Mouse (Mus musculus) cortical plate, adult 2 months (tissue): ENCODE measurements at regions not wholly inside any gene's neighbourhood (a gene's known extent, or its start where the extent isn't known, plus 50 kb on each side); places are given as distances from the start of the nearest gene placed in this dataset.

Source experiments
- H3K27ac ChIP-seq: fragments of 200-500 bp; 2 replicates; pipeline ENCODE4 v1.5.1; 2012; ENCODE audit warnings: low read length, control low read depth, inconsistent platforms; ENCODE audit not compliant: insufficient read depth
- H3K4me1 ChIP-seq: fragments of 200-500 bp; 2 replicates; pipeline ENCODE4 v1.6.1; 2011; ENCODE audit warnings: low read length; ENCODE audit not compliant: control insufficient read depth, insufficient read depth
- H3K4me3 ChIP-seq: fragments of 200-500 bp; 2 replicates; pipeline ENCODE4 v1.5.1; 2011; ENCODE audit warnings: mild to moderate bottlenecking, low read length, control low read depth; ENCODE audit not compliant: insufficient read depth
- CTCF ChIP-seq: fragments of 200-500 bp; IDR thresholded peaks from 2 replicates; pipeline ENCODE4 v1.5.1; 2011; ENCODE audit warnings: mild to moderate bottlenecking, control low read depth, low read length; ENCODE audit not compliant: insufficient read depth; ENCODE audit errors: extremely low read depth
- POLR2A ChIP-seq: fragments of 200-500 bp; IDR thresholded peaks from 2 replicates; pipeline ENCODE4 v1.6.1; 2011; ENCODE audit warnings: mild to moderate bottlenecking, low read length, control low read depth; ENCODE audit not compliant: insufficient read depth; ENCODE audit errors: extremely low read depth

DNA sequence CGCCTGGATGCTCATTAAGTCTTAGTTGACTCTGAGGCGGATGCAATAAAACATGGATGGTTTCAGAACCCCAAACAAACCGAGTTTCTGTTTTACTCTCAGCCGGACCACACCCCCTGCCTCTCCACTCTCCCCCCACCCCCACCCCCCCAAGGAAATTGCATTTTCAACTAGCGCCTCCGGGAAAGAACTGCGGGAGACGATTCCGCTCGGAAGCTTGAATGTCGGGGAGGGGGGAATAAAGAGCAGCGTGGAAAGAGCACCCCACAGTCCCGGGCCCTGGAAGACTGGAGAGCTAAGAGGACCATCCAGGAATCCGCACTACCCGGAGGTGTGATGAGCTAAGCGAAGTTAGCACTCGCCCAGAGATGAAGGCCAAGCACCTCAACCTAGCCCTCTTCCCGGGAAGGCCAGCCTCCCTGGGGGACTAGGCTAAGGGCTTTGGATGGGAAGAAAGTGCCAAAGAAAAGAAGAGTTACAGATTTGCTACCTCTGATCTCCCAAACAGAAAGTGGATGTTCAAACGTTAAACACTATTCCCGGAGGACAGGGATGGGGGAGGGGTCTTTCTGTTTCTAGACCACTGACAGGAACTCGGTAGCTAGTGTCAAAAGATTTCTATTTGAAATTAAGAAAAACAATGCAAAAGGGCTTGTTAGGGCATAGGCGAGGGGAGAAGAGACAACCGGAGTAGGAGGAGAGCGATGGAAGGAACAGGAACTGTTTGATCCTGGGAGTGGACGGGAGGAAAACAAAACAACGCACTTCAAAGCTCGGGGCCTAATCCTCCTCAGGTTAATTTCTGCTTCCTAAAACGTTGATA, 258.6 kb upstream of the Nfe2l3 start:
- Histone ChIP-seq H3K27ac (no peak overlapping the region), H3K4me1 (no peaks in the 10 kb centered on the region), H3K4me3 (no peak overlapping the region)
- no peak for TF ChIP-seq CTCF
- no peak for TF ChIP-seq POLR2A

DNA sequence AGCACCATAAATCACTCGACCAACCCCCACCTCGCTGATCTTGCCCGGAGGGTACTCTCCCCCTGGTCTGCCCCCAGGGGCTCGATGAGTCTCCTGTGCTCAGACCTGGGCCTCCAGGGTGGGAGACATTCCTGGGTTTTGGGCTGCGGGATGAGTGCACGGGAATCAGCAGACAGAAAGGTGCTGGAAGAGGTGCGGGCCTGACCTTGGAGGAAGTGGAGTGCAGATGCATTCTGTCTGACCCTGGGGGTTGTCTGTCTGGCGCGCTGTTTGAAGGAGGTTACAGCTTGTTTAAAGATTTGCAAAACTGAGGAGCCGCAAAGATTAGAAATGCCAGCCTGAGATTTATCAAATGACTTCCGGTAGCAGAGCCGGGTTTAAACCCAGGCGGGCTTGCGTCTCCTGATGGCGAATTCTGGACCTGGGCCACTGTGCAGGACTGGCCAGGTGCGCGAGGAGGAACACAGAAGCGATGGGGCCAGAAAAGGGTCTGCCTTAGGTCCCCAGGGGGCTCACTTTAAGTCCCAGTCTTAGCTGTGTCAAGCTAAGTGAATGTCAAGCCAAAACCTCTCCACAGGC, 257.9 kb upstream of the Nfe2l3 start:
- Histone ChIP-seq H3K4me1 (no peaks in the 10 kb centered on the region), H3K4me3 (no peak overlapping the region), H3K27ac (no peak overlapping the region)
- TF ChIP-seq CTCF (no peak), POLR2A (no peak)

DNA sequence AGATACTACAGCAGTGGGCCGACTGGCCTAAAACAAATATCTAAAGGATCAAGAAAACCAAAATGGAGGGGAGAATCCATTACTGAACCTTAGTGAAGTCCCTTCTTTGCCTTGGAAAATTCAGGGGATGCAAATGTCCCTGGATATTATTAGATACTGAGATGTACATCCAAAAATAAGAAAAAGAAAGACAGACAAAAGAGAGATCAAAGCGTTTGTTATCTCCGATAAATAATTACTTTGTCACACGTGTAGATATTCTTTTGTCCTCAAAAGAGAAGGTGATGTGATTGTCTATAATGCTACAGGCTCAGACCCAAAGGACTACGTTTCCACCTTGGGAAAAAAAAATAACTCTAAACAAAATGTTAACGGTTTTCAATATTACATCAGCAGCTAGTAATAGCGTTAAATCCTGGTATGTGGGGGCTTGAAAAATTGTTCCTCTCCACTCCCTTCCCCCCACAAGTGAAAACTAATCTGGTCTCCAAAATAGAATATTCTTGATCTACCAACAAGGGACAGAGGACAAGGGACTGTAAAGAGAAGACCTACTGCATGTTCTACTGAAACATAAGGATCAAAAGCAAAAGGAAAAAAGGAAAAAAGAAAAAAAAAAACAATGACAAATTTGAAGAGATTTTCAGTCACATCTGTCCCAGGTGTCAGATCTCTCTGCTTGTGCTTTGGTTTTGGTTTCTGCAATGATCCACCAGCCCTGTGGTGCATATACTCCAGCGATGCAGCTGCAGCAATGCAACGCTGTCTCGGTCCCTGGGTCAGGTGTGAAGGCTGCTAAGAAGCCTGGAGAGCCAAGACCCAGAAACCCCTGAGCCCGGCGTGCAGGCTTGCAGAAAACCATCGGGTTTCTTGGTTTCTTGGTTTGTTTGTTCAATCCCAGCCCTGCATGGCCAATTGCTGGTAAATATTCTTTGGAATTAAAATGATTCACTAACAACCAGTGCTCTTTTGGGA, 256.6 kb upstream of the Nfe2l3 start:
- TF ChIP-seq POLR2A (no peak), CTCF (no peak)
- Histone ChIP-seq H3K4me3 (no peak overlapping the region), H3K4me1 (no peaks in the 10 kb centered on the region), H3K27ac (no peak overlapping the region)

DNA sequence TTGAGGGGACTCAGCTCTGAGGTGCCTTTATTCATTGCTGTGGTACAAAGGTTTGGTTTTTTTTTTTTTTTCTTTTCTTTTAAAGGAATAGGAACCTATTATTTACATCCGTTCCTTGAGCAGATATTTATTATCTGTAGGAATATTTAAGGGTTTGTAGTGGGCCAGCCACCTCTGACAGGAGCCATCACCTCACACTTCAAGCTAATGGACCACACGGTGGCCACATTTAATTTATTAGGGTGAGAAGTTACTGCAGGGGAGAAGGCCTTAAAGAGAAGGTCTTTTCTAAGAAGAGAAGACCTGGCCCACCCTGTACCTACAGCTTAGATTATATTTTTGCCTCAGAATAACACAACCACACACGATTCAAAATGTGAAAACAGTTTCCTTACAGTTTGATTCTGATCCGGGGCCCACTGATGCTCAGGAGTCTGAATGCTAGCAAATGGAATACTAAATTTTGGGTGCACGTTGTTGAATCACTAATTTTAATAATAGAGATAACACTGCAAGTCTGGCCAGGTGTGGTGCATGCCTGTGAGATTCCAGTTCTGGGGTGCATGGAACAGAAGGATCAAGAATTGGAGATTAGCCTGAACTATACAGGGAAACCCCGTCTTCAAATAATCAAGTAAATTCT, 255.6 kb upstream of the Nfe2l3 start:
- no peak overlapping the region for H3K27ac ChIP-seq
- H3K4me3 ChIP-seq = no peak overlapping the region
- TF ChIP-seq CTCF = no peak
- TF ChIP-seq POLR2A = no peak
- H3K4me1 ChIP-seq = no peaks in the 10 kb centered on the region

DNA sequence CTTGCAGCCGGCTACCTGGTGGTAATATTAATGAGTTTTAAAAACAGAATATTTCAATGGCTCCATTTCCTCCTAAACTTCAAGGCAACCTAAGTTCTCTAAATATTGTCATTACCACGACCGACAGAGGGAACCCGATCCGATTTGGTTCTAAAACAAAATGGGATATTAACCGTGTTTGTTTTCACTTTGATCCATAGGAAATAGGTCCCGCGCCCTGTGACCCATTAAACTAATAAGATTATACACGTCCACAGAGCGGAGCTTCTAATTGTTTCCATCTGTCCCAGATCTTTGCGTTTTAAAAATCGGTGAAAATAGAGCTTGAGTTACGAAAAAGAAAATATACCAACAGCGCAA, 254.8 kb upstream of the Nfe2l3 start:
- Histone ChIP-seq H3K27ac (no peak overlapping the region), H3K4me1 (no peaks in the 10 kb centered on the region), H3K4me3 (no peak overlapping the region)
- TF ChIP-seq CTCF (no peak), POLR2A (no peak)

DNA sequence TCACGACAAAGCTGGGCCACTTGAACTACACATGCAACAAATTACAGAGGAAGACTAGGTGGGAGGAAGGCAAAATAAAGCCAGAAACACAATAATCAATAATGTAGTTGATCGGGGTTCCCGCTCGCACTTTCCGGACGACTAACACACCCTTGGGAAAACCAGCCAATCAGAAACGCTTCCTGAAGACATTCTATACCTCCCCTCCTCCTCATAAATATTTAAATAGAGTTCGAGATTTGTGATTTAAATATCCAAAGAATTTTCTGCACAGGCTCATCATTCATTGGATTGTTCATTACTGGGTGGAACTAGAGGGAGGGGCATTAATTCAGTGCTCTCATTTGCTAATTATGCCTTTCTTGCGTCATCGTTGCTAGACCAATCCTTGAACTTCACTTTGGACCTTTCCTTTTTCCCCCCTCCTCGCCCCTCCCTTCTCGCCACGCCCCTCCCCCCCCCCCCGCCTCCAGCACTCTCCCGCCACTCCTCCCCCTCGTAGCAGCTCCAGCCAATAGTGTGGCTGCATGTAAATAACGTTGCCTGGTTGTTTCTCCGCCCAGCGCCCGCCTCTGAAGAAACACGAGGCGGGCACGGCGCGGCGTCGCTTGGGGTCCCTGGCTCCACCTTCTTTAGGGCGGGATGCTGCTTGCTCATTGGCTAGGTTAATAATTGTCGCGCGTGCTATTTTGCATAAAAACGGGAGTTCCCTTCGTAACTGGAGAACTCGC, 254.2 kb upstream of the Nfe2l3 start:
- TF ChIP-seq POLR2A (no peak), CTCF (no peak)
- no peak overlapping the region for H3K27ac ChIP-seq
- H3K4me1 ChIP-seq = no peaks in the 10 kb centered on the region
- H3K4me3 ChIP-seq = no peak overlapping the region

DNA sequence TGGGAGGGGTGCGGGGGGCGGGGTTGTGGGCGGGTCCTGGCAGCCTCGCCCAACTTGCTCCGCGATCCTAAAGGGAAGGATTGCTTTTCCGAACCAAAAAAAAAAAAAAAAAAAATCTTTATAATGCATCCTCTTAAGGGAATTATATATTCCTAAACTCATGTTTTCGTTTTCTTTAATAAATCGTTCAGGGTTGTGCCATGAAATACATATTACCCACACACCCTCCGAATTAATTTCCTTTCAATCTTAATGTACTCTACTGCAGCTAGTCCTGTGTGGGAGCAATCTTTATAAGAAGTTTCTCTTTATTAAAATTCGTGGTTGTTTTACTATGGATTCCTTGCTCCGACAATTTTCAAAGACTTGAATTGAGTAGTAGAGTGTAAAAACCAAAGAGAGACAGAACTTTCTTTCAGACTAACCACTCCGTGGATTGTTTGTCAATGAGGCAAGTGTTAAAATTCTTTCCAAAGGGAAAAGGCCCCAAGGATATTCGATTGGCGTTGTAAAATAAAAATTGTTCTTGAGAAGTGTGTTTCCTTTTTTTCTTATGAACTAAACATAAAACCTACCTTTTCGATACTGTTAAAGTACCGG, 253.6 kb upstream of the Nfe2l3 start:
- no peak overlapping the region for H3K4me3 ChIP-seq
- H3K4me1 ChIP-seq = no peaks in the 10 kb centered on the region
- TF ChIP-seq POLR2A = no peak
- no peak for TF ChIP-seq CTCF
- H3K27ac ChIP-seq = no peak overlapping the region

DNA sequence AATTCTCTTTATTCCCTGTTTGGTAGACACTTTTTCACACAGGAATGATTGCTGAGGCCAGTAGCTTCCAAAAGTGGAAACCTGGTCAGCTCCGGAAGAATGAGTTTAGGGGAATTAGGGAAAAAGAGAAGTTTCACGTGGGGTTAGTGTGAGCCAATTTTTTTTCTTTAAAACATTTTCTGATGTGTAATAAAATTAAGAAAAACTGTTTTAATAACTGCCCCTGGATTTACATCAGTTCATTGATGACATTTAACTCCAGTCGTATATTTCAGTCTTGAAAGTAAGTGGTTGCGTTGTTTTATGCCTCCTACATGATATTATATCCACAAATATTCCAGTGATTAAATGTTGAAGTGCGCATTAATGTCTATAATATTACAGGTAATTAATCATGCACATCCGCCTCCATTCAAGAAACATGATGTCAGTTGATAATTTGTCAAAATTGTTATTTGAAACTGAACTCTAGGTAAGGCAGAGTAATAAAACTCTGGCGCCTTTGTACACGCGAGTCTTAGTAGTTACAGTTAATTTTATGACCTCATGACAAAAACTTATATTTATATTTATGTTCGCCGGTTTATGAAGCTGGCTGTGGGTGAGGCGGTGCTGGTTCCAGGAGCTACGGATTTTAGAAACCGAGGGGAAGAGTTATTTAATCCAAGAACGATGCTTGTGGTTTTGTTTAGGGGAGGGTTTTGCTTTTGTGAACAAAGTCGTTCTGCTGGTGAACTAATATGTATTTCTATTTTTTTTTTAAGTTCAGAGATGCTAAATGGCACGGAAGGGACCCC, 252.5 kb upstream of the Nfe2l3 start:
- TF ChIP-seq POLR2A (no peak), CTCF (no peak)
- no peak overlapping the region for H3K27ac ChIP-seq
- no peaks in the 10 kb centered on the region for H3K4me1 ChIP-seq
- H3K4me3 ChIP-seq = no peak overlapping the region
